Mouse (Mus musculus) urinary bladder, postnatal 14 days (tissue): Measurements from ENCODE around the gene Lefty2.
A peak's percentile ranks its signal among the peaks of the same experiment; 100 is the strongest.
"Not testable (repeated sequence)": the region's sequence is repeated elsewhere in the genome, so short reads cannot be mapped to it uniquely, and the experiment has no call there.

ENCODE experiments used
- DNase-seq: peaks from one replicate; pipeline ENCODE4 v3.0.0; 2021; ENCODE audit warnings: low spot score

The Lefty2 gene

DNA sequence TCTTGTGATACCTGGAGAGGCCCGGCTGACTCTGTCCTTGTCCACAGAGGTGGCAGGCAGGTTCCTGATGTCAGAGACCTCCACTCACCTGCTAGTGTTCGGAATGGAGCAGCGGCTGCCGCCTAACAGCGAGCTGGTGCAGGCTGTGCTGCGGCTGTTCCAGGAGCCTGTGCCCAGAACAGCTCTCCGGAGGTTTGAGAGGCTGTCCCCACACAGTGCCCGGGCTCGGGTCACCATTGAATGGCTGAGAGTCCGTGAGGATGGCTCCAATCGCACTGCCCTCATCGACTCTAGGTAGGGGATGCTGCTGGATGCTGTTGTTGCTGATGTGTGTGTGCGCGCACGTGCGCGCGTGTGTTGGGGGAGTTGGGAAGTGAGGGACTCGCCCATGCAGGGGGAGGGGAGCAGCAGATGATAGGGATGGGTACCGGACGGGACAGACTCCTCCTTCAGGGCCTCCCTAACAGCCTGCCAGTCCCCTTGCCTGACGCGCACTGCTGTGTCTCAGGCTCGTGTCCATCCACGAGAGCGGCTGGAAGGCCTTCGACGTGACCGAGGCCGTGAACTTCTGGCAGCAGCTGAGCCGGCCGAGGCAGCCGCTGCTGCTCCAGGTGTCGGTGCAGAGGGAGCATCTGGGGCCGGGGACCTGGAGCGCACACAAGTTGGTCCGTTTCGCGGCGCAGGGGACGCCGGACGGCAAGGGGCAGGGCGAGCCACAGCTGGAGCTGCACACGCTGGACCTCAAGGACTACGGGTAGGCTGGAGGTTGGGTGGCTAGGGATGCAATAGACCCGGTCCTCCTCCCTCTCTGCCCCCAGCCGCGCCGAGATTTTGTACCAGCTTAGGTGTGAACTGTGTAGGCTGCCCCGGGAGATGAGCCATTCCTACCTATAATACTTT is 1.4 kb downstream of the Lefty2 start:
- not testable (repeated sequence) for DNase-seq

DNA sequence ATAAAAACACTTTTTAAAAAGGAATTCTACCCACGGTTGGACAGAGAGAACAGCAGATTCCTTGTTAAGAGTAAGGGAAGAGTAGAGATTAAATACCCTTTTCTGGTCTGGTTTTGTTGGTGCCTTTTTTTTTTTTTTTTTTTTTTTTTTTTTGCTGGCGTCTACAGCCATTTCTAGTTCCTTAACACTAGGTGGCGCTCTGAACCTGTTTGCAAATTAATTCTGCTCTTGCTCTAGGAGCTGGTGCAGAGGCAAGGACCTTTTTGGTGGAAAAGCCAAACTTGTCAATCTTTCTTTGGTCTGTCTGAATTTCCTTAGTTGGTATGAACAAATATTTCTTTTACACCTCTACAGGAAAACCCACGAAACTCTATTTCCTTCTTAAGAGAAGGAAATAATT is 8.2 kb downstream of the Lefty2 start:
- no peak for DNase-seq

DNA sequence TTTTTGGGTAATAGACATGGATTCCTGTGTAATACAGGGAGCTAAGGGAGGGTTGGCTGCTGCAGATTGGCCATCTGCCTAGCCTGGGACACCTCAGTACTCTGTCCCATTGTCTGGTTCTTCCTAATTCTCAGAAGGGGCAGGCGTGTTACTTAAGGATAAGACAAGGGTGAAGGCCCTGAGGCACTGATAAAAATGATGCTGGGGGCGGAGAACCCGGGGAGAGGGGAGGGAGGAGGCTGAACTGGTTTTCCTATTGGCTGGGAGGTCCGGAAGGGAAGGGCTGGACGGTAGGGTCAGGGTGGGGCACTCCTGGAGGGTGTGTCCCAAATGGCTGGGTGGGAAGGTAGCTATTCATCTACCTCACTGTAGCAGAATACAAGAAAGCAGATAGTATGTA is 10.0 kb downstream of the Lefty2 start:
- no peak for DNase-seq

DNA sequence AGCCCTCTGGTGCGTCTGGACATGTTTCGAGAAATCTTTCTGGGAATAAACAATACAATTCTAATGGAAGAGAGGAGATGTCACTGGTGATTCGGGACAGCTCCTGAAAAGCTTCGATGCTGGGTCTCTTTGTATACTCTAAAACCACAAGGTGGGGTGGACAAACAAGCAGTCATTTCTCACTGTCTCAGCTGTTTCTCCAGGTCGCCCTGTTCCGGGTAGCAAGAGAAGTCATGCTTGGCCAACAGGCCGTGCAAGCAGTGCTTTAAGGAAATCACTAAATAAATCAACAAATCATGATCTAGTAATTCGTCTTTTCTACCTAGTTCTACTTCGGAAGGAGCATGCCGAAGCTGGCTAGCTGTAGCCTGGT is 10.7 kb downstream of the Lefty2 start:
- no peak for DNase-seq

DNA sequence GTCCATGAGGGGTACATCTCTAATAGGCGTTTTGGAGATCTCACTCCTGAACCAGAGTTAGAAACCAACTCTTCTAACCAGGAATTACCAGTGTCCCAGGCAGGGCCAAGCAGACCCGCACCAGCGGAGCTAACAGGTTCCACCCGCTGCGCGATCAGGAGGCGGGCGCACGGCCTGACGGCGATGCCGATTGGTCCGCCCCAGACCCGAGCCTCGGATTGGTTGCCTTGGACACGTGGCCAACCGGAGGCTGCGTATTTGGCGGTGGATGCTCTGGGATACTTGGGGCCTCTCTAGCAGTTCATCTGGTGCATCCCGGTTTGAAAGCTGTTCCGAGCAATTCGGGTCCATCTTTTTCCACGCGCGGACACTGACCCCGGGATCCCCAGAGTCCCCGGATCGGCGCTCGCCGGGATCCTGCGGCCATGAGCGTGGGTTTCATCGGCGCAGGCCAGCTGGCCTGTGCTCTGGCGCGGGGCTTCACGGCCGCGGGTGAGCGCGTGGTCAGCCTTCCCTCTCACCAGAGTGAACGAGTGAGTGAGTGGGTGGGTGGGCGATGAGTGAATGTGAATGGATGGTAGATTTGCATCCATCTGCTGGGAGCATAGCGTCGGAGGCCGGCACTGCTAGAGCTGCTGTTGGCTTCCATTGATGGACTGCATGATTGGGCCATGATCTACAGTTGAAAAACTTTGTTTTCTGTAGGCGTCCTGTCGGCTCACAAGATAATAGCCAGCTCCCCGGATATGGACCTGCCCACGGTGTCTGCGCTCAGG is 11.3 kb downstream of the Lefty2 start, which contains the start of gene Pycr2:
Gene Pycr2, plus strand, starts transcription at position 255 of the 776 bp plus-strand sequence.
- peak; percentile 94 for DNase-seq

DNA sequence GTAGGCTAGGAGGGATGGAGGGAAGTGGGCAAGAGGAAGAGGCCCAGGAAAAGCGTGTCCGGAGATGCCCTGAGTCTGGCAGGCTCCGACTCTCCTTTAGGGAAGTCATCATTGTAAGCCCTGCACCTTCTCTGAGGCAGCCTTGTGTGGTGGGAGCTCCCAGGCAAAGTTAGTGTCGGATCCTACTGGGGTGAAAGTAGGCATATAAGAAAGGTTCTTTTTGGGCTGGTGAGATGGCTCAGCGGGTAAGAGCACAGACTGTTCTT is 11.8 kb downstream of the Lefty2 start:
- no peak for DNase-seq

DNA sequence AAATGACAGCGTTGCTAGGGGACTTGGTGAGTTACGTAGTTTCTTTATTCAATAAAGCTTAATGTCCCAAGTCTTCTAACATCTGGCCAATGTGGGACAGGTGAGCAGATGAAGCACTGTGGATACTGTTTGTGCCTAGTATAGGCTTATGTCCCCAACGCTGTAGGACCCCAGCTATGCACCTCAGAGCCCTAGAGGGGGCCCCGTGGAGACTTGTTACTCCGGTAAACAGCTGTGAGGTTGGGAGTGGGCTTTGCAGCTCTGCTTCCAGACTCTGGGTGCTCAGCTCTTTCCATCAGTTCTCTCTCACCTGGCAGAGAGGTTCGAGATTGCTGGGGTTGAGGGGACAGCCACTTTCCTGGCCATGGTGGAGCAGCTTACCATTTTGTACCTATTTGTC is 12.4 kb downstream of the Lefty2 start:
- DNase-seq: no peak

DNA sequence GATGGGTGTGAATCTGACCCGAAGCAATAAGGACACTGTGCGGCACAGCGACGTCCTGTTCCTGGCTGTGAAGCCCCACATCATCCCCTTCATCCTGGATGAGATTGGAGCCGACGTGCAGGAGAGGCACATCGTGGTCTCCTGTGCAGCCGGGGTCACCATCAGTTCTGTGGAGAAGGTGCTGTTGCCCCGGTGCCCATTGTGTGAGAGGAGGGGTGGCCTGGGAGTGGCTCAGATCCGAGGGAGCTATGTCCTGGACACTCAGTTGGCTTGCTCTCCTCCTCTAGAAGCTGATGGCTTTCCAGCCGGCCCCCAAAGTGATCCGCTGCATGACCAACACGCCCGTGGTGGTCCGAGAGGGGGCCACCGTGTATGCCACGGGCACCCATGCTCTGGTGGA is 13.0 kb downstream of the Lefty2 start:
- DNase-seq: no peak

DNA sequence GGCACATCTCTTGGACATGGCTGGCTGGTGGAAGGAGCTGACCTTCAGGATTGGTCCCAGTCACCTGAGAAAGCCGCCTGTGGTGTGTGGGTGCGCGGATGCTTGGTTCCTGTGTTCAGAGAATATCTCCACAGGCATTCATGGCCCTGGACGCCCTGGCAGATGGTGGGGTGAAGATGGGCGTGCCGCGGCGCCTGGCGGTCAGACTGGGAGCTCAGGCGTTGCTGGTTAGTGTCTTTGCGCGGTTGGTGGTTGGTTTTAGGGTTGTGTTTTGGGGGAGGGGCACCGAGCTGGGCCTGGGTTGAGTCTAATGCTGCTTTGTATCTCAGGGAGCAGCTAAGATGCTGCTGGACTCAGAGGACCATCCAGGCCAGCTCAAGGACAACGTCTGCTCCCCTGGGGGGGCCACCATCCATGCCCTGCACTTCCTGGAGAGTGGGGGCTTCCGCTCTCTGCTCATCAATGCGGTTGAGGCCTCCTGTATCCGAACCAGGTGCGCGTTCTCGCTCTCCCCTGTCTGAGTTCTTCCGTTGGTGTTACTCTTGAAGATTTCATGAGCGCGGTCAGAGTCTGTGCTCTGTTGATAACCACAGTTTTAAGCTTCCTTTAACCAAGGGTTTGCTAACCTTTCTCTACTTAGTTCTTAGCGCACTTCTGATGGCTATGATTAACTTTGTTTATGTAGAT is 13.7 kb downstream of the Lefty2 start:
- DNase-seq: no peak

DNA sequence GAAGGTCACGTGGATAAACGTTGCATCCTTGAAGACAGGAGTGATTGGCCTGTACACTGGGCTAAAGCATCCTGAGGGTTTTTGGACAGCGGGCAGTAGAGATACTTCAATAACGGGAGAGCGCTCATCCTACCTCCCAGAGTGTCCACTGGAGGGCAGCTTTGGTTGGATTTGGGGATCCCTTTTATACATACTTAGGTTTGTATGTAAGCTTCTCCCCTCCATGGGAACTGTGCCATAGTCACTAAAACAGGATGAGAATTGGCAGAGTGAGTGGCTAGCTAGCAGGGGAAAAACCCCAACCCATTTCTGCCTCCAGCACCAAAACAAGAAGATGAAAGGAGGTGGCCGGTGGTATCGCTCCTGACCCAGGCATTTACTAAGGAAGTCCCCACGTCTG is 18.2 kb downstream of the Lefty2 start:
- no peak for DNase-seq

DNA sequence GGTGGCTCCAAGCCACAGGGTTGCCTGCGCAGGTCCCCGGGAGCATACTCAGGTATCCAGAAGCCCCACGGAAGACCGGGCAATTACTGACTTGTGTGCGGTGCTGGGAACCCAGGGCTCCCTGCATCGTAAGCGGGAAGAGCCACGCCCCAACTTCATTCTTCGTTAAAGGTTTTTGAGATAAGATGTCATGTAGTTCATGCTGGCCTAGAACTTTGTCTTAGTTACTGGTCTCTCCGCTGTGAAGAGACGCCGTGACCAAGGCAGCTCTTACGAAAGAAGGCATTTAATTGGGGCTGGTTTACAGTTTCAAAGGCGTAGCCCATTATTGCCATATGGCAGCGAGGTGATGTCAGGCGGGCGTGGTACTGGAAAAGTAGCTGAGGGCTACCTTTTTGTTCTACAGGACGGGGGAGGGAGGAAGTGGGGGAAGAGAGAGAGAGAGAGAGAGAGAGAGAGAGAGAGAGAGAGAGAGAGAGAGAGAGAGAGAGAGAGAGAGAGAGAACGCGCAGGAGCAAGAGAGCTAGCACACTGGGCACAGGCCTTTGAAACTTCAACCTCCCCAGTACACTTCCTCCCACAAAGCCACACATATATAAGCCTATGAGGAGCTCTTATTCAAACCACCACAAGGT is 18.9 kb downstream of the Lefty2 start:
- peak; percentile 42 for DNase-seq

DNA sequence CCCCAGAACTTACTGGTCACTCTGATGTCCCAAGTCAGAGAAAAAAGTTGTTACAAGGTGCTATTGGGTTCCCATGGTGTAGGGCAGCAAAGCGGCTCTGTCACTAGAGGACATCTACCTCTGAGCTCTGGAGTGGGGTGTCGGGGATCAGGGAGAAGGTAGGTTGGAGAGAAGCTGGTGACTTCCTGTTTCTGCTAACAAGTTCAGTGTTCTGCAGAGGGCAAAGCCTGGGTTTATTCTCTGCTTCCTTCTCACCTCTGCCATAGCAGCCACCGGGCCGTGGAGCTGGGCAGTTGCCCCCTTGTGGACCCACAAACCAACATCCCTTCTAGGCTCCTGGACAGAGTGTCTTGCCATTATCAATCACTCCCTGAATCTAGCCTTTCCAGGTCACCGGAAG is 19.9 kb downstream of the Lefty2 start:
- DNase-seq: no peak

DNA sequence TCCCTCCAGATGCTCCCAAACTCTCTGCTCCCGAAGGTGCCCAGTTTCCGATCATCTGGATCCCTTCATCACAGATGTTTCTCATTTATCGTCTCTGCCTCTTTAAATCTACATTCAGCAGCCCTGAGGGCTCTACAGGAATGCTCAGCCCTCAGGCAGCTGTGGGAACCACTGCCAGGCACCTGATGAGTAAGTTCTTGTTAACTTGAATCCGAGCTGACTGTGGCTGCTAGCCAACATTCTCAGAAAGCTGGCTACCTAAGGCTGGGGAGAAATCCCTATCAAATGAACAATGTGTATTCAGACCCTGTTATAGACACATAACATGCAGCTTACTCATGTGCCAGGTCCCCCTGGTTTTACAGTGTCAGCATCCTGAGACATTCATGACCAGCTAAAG is 20.9 kb downstream of the Lefty2 start:
- DNase-seq: peak; percentile 36

DNA sequence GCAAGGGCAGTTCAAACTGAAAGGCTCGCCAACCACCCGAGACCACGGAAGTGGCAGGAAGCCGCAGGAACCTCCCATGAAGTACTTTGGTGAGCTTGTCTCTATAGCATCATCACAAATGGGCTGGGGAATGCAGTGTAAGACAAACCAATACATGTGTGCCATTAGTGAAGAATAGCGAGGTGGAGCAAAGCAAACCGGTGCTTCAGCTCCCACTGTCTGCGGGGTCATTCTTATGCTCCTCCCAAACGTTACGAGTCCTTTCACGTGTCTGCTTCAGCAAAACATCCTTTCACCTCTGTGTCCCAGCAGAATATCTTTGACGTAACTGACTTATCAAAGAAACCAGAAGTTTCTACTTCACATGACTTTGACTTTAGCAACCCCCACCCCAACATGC is 23.5 kb downstream of the Lefty2 start:
- no peak for DNase-seq

DNA sequence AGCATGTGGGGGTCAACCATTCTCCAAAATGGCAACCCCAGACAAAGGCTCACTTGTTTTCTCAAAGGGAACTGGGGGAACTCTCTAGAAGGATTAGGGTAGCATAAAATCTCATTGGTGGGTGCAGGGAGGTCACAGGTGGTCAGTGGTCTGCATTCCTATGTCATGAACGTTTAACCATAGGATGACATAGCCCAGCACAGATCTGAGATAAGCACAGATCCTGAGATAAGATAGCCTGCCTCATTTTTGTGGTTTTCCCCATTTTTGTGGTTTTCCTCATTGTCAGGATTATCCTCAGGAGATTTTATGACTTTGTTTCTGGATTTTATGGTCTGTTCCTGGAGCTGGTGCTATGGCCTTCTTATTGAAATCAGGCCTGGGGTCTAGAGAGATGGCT is 24.1 kb downstream of the Lefty2 start:
- DNase-seq: no peak

DNA sequence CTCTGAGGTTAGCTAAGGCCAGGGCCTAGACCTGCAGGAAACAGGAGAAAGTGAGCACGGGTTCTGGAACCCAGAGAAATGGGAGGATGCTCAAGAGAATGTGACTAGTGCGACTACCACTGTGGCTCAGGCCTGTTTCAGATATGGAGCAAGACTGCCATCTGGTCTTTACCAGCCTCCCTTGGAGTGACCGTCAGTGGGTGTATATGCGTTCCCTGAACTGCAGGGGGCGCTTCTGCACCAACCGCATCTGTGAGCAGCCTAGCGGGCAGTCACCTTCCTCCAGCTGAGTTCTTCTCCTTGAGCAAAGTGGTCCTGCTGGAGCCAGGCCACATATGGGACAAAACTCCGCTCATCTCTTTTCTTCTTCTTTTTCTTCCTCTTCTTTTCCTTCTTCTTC is 26.8 kb downstream of the Lefty2 start:
- no peak for DNase-seq

DNA sequence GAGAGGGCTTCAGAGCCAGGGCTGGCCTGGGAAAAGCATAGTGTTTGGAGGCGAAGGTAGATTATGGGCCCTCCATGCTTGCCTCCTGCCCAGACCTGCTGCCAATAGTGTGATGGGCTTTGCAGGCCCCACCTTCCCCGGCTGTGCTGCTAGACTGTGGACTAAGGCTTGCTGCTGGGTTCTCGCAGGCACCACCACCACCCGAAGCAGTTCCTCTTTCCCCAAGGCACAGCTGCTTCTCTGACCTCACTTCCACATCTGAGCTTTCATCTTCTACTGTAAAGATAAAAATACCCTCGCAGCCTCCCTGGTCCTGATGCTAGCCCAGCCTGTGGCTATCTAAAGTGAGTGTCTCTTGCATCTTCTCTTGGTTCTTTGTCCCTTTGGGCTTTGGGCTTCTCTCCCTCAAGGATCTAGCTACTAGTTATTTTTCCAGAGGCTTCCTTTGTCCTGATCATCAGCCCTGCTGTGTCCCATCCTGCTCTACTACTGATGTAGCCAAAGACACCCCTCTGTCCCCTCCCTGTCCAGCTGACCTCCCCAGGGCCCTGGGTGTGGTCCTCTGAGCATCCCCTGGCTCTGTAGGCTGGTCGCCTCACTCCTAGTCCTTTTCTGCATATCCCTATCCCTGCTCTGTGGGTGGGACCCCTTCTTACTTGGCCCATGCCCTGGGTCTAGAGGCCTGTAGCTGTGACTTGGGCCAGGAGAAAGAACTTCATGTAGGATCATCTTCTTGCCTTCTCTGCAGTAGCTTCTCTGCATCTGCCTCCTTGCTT is 29.6 kb downstream of the Lefty2 start:
- DNase-seq: no peak

DNA sequence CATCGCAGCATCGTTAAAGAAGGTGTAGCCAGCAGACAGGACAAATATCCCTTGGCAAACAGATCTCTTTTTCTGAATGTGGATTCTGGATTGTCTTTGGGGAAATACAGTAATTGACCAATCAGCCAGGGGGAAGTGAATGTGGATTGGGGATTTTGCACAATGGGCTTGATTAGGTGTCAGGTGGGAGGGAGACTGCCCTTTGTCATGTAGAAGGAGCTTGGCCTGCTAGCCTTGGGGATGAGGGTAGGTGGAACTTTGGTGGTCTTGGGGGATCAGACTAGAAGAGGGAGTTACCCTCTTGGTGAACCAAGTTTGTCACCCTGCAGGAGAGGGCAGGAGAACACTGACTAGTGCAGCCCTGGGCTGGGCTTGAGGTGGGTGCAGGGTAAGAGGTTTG is 31.8 kb downstream of the Lefty2 start:
- DNase-seq: no peak

DNA sequence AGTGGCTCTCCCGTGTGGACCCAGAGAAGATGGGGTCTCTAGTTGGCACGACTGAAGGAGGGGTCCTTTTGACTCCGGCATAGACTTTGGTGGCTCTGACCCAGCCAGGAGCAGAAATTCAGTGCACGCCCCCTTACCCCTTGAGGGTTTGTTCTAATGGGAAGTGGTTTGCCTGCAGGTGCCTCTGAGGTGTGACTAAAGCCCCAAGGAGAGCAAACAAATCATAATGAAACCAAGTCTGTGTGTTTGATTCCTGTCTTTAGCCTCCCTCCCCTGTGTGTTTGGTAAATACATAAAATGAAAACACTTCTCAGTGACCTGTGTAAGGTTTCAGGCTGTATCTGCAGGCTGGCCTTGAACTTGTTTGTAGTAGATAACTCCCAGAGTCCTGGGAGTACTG is 33.4 kb downstream of the Lefty2 start:
- DNase-seq: no peak

DNA sequence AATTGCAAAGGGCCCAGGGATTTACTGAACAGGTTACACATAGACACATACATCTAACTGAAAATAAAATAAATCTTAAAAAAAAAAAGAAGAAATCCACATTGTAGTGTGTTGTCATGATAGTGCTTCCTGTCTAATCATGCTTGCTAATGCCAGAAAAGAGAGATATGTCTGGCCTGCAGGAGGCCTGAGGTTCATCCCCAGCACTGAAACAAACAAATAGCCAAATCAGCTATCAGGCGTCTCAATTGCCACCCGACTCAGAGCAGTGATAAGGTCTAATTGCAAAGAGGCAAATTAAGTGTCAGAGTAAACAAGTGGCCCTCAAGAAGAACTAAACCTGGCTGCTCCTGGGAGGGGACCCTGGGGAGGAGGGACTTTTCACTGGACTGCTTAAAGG is 36.7 kb downstream of the Lefty2 start:
- DNase-seq: no peak

DNA sequence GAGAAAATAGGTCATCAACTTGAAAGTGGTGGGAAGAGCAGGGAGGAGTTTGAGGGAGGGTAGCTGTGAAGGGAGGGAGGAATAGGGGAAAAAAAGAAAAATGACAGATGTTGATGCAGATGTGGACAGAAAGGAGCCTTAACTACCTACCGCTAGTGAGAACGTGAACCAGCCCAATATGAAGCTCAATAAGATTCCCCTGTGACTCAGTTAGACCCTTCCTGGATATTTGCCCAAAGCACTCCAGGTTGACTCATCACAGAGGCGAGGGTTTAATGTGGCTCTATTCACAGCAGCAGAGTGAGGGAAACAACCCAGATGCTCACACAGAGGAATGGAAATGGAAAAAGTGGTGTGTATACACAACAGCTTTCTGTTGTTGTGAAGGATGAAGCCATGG is 38.2 kb downstream of the Lefty2 start:
- no peak for DNase-seq

DNA sequence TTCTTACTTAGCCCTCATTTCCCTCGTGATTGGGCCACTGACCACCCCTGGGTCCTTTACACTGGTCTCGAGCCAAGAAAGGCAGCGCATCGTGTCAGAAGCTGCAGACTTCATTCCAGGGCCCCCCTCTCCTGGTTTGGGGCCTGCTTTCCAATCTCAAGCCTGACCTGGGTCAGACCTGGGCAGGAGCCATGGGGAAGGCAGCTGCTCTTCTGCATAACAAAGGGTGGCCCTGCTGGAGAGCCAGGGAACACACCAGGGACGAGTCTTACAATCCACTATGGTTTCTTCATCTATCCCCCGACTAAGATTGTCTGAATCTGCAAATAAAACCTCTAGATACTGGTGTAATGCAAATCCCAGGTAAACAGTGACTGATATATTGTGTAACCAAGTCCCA is 40.8 kb downstream of the Lefty2 start:
- no peak for DNase-seq
